Mouse (Mus musculus) G1E-ER4 (cell line): Measurements from ENCODE around the gene Cask. TPM values are rescaled to one million over a fixed set of nuclear protein-coding genes. Genes with fewer than 3 reads are reported as not detected.

ENCODE experiments used
- GATA1 ChIP-seq: IDR thresholded peaks from one replicate; pipeline ENCODE4 v1.8.0; 2012; ENCODE audit warnings: low read length, inconsistent platforms
- polyA plus RNA-seq: library from polyadenylated mRNA; stranded (reverse); fragments of >175 nt; gene quantifications from 2 replicates; pipeline ENCODE4 v1.2.3, GENCODE M21; 2012

The Cask gene
- polyA plus RNA-seq, 1 experiment: not detected

DNA sequence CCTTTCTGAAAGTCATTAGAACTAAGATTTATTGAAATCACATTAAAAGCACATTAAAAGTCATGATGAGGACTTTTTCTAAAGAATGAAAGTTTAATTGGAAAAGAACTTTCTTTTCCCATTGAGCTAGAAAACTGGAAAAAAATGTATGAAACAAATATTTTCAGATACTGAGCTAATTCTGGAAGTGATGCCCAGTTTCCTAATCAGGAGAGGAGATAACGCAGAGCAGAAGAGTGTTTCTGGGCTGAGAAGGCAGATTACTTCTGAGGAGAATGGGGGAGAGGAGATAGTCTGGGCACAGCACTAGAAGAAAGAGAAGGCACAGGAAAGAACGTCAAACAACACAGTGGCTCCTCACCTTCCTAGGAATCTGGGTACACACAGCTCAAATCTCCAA, 110.1 kb downstream of the Cask start:
- TF ChIP-seq GATA1: no peak

DNA sequence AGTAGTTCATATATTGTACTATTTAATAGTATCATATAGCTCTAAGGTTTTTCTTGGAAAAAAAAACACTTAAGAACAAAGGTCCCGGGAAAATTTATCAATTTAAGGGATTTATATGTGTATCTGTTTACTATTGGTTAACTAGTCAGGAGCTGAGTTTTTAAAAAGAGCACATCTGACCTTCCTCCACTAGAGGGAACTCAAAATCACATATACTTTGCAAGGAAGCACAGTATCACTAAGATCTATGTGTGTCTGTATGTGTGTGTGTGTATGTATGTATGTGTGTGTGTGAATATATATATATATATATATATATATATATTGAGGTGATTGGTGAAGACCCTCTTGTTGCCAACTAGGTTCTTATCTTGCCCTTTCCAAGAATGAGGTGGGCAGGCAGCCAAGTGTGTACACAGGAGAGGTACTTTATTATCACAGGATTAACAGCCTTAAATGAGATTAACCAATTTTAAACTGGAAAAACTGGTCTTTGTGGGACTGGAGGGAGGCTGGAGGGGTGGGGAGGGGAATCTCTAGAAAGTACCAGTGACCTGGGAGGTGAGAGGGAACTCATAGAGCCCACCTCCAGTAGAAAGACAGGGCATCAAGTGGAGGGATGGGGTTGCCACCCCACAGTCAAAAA, 121.2 kb downstream of the Cask start:
- no peak for TF ChIP-seq GATA1

DNA sequence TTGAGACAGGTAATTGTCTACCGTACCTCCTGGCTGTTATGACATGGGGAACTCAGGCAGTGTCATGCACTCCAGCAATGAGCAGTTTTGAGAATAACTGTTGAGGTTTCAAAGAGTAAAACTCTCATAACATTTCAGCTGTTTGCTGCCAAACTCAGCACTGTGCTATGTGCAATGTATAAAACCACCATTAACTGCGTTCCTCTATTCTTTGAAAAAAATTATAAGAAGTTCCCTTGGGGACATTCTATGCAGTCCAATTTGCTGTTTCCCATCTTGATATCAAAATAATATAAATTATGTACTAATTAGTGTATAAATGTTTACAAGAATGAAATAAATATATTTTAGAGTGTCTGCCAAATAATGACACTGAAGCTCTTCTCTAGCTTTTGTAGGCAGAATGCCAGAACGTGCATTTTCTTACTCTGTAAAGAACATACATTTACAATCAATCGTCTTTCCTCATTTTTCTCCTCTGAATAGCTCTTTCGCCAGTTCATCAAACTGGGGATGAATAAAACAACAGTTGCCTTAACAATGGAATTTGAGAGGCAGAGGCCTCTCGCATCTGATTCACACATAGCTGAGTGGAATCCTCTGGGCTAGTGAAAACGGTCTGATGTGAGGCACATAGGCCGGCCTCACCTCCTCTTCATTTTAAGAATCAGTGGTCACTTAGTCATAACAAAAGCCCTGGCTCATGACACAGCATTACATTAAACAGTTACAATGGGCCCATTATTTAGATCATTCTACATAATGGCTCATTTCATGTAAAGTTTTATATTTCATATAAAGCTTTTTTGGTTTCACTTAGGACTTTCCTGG, 125.4 kb downstream of the Cask start:
- TF ChIP-seq GATA1: no peak

- no peak for TF ChIP-seq GATA1
Observed at GRCm38 (mm10) chrX:13720296-13720829, 130.8 kb downstream of the Cask start.

DNA sequence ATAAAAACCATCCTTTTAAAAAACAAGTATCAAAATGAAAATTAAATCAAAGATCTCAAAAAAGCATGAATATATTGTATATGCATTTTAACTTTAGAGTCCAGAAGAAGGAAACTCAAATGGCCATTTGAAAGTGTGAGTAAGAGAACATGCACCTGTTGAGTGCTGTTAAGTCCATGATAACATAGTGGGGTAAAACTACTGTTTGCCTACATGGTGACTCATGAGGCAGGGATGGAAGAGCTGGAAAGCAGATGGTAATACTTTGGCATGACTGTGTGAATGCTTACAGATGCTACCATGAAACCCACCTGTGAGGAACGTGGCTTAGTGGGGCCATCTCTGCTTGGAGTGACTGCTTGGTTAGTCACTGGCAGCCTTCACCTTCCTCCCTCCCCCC, 132.9 kb downstream of the Cask start:
- TF ChIP-seq GATA1: no peak

GRCm38 (mm10) chrX:13716796-13717569, 134.2 kb downstream of the Cask start:
- no peak for TF ChIP-seq GATA1

DNA sequence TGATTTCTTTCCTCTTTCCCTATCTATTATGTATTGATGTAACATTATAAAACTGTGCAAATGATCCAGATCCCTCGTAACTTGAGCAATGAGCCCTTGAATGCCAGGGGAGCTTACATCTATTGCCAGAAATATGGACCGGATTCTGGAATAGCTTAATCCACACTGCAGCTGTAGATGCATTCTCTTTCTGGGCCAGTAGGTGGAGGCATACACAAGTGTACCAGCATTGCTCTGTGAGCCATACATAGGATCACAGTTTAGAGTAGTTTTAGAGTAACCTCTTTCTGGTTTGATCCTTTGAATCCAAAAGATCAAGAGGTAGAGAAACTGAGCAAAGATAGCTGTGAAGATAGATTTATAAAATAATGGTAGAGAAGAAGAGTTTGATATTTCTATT, 141.0 kb downstream of the Cask start:
- TF ChIP-seq GATA1: no peak

DNA sequence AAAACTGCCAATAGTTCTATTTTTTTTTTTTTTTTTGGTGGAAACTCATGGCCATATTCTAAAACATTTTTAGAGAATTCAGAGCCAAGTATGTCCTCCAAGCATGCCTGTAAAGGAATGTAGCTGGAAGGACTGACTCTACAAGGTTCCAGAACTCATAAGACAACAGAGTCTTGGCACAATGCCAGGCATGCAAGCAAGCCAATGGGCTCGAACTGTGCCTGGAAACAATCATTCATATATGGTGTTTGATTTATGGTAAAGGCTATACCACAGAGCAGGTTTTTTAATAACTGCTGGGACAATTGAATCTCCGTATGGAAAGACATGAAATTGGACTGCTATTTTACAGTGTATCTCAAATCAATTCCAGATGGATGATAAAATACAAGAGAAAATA, 146.1 kb downstream of the Cask start:
- TF ChIP-seq GATA1: no peak

GRCm38 (mm10) chrX:13700681-13701080, 150.5 kb downstream of the Cask start:
- no peak for TF ChIP-seq GATA1

GRCm38 (mm10) chrX:13691865-13692264, 159.3 kb downstream of the Cask start:
- TF ChIP-seq GATA1: no peak

DNA sequence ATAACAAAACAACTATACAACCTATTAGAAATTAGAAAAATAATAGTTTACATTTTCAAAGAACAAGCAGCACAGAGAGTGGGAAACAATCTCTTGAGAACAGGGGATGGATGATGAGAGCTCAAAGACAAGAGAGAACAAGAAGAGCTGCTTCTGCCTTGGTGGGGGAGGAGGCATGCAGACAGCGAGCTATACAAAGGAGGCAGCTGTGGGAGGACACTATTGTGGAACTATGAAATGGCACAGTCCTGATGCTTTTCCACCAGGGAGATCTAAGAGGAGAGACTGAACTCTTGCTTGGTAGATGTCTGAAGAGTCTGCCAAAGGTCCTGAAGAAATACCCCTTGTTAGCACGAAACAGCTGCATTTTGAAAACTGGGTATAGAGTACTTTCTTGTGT, 162.8 kb downstream of the Cask start:
- no peak for TF ChIP-seq GATA1

DNA sequence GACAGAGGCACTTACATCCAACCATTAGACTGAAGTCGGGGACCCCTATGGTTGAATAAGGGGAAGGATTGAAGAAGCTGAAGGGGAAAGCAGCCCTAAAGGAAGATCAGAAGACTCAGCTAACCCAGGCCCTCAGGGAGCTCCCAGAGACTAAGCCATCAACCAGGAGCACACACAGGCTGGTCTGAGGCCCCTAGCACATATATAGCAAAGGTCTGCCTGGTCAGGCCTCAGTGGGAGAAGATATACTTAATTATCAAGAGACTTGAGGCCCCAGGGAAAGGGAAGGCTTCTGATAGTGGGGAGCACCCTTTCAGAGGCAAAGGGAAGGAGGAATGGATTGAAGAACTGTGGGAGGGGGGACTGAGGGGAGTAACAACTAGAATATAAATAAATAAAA, 164.6 kb downstream of the Cask start:
- no peak for TF ChIP-seq GATA1

GRCm38 (mm10) chrX:13681748-13682147, 169.4 kb downstream of the Cask start:
- no peak for TF ChIP-seq GATA1

DNA sequence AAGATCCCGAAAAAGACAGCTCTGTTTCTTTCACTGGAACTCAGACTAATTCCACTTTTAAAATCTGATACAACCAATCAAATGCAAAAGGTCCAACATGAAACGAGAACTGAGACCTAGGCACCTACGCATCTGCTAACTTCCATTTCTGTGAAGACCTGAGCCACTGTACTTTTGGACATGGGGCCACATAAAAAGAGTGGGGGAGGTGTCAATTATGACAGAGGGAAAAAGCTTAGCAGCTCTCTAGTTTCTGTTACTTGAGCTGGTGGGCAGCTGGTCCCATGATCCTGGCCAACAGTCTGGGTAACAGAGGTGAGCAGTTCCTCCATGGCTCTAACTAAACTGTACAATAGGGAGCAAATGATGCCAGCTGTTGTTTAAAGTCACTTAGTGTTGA, 178.2 kb downstream of the Cask start:
- no peak for TF ChIP-seq GATA1

GRCm38 (mm10) chrX:13670342-13670741, 180.8 kb downstream of the Cask start:
- TF ChIP-seq GATA1: no peak

DNA sequence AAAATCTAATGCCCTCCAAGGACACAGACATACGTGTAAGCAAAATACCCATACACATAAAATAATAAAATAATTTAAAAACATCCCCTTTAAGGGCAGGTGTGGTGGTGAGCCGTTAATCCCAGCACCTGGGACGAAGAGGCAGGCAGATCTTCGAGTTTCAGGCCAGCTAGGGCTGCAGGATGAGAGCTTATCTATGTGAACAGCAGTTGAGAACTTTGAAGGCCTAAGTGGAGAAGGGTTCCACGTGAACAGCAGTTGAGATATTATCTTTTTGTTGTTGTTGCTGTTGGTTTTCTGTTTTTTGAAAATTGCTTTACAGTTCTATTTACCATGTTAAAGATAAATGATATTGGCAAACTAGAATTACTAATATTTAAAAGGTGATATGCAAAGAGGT, 182.3 kb downstream of the Cask start:
- TF ChIP-seq GATA1: no peak
